Mouse (Mus musculus): ENCODE results near the gene Hesx1. TPM values are rescaled to one million over a fixed set of nuclear protein-coding genes. Genes with fewer than 3 reads are reported as not detected.
A peak's percentile ranks its signal among the peaks of the same experiment; 100 is the strongest.

Hesx1 gene
- total and polyA plus RNA-seq, 3 experiments = 1.9 to 4.3 (median 3.9) TPM

GRCm38 (mm10) chr14:27011561-27011960, 17.3 kb downstream of the Hesx1 start:
- Histone ChIP-seq H3K9me3 (replicated peaks; ENCODE audit: low read length) (no peaks in the 10 kb centered on the region), H3K27me3 (replicated peaks) (no peaks in the 10 kb centered on the region), H3K4me1 (ENCODE audit: control insufficient read depth in 1 of 2, insufficient read depth in 2 of 2) (no peaks in the 10 kb centered on the region; a peak in 1 of 4 replicates), H3K27ac (ENCODE audit: insufficient read depth, low read depth) (no peak overlapping the region), H3K79me2 (replicated peaks; ENCODE audit: control insufficient read depth, extremely low read depth, insufficient read depth, poor library complexity, severe bottlenecking) (no peaks in the 10 kb centered on the region), H3K36me3 (replicated peaks in 1 of 2; ENCODE audit: control insufficient read depth in 1 of 2, insufficient read depth in 1 of 2, low read length in 1 of 2) (no peaks in the 10 kb centered on the region), H3K4me2 (ENCODE audit: insufficient read depth, low read depth, poor library complexity, severe bottlenecking) (no peak overlapping the region), H3K4me3 (replicated peaks in 1 of 3; ENCODE audit: low read depth in 2 of 3, low read length in 2 of 3, poor library complexity in 1 of 3) (no peak overlapping the region), H3K9ac (ENCODE audit: insufficient read depth, low read depth) (no peak overlapping the region)
- no peak for TF ChIP-seq SMC3 (IDR thresholded peaks at IDR 0.05; ENCODE audit: low read depth, low read length)
- peak in 1 of 2 experiments; percentile 34; a peak in 2 of 4 replicates for TF ChIP-seq CTCF (conservative IDR thresholded peaks at IDR 0.05 in 1 of 2, IDR thresholded peaks at IDR 0.05 in 1 of 2; ENCODE audit: low read depth in 2 of 2, low read length in 2 of 2)
- dilution Hi-C loops (cut with MboI; ENCODE audit: extremely low pct_ligation_motif_present, extremely low pct_unique_long_range_greater_than_20kb, low sequenced_read_pairs) (no loop called here), in situ Hi-C loops (cut with MboI; ENCODE audit: low pct_ligation_motif_present, low pct_unique_long_range_greater_than_20kb, low sequenced_read_pairs) (loop anchor here (25.0 kb wide), 1 partner anchor 524 kb away; no protein-coding TSS in a partner anchor)
- DNase-seq (ENCODE audit: extremely low read depth) = no peak

GRCm38 (mm10) chr14:27013658-27014057, 19.4 kb downstream of the Hesx1 start:
- dilution Hi-C loops (cut with MboI; ENCODE audit: extremely low pct_ligation_motif_present, extremely low pct_unique_long_range_greater_than_20kb, low sequenced_read_pairs) = no loop called here
- in situ Hi-C loops (cut with MboI; ENCODE audit: low pct_ligation_motif_present, low pct_unique_long_range_greater_than_20kb, low sequenced_read_pairs) = loop anchor here (25.0 kb wide), 1 partner anchor 526 kb away; no protein-coding TSS in a partner anchor

GRCm38 (mm10) chr14:27017936-27018335, 23.7 kb downstream of the Hesx1 start:
- dilution Hi-C loops (cut with MboI; ENCODE audit: extremely low pct_ligation_motif_present, extremely low pct_unique_long_range_greater_than_20kb, low sequenced_read_pairs) = no loop called here
- H3K27ac ChIP-seq (ENCODE audit: insufficient read depth, low read depth) = no peak overlapping the region
- H3K9ac ChIP-seq (ENCODE audit: insufficient read depth, low read depth) = no peak overlapping the region
- H3K4me2 ChIP-seq (ENCODE audit: insufficient read depth, low read depth, poor library complexity, severe bottlenecking) = no peak overlapping the region
- in situ Hi-C loops (cut with MboI; ENCODE audit: low pct_ligation_motif_present, low pct_unique_long_range_greater_than_20kb, low sequenced_read_pairs) = loop anchor here (25.0 kb wide), 1 partner anchor 531 kb away; no protein-coding TSS in a partner anchor
- no peaks in the 10 kb centered on the region for H3K36me3 ChIP-seq (replicated peaks in 1 of 2; ENCODE audit: control insufficient read depth in 1 of 2, insufficient read depth in 1 of 2, low read length in 1 of 2)
- H3K9me3 ChIP-seq (replicated peaks; ENCODE audit: low read length) = peaks cover 2% of the 10 kb centered on the region
- no peaks in the 10 kb centered on the region for H3K79me2 ChIP-seq (replicated peaks; ENCODE audit: control insufficient read depth, extremely low read depth, insufficient read depth, poor library complexity, severe bottlenecking)
- no peak overlapping the region for H3K4me3 ChIP-seq (replicated peaks in 1 of 3; ENCODE audit: low read depth in 2 of 3, low read length in 2 of 3, poor library complexity in 1 of 3)
- TF ChIP-seq IRF4 (IDR thresholded peaks at IDR 0.05; ENCODE audit: low read depth, low read length) (peak; percentile 75), UBTF (IDR thresholded peaks at IDR 0.05; ENCODE audit: low read depth, low read length) (no peak), GABPA (IDR thresholded peaks at IDR 0.05; ENCODE audit: insufficient replicate concordance, low read depth, low read length) (no peak), BHLHE40 (IDR thresholded peaks at IDR 0.05; ENCODE audit: low read depth, low read length) (peak; percentile 39; the same call in 1 of the 2 replicates), ELF1 (IDR thresholded peaks at IDR 0.05; ENCODE audit: low read depth, low read length) (no peak), NRF1 (IDR thresholded peaks at IDR 0.05; ENCODE audit: low read depth, low read length) (no peak), EP300 (IDR thresholded peaks at IDR 0.05; ENCODE audit: low read length) (peak; percentile 56), KAT2A (IDR thresholded peaks at IDR 0.05; ENCODE audit: insufficient replicate concordance, low read length) (no peak)
- H3K27me3 ChIP-seq (replicated peaks) = no peaks in the 10 kb centered on the region
- H3K4me1 ChIP-seq (ENCODE audit: control insufficient read depth in 1 of 2, insufficient read depth in 2 of 2) = peaks cover 3 to 7% of the 10 kb centered on the region in 2 experiments; a peak in 3 of 4 replicates
- DNase-seq (ENCODE audit: extremely low read depth) = peak; percentile 24

More at GRCm38 (mm10) chr14:27013658-27014057, 19.4 kb downstream of the Hesx1 start:
- no peak for DNase-seq (ENCODE audit: extremely low read depth)
- peaks cover 2% of the 10 kb centered on the region for H3K9me3 ChIP-seq (replicated peaks; ENCODE audit: low read length)
- no peak overlapping the region for H3K4me2 ChIP-seq (ENCODE audit: insufficient read depth, low read depth, poor library complexity, severe bottlenecking)
- no peaks in the 10 kb centered on the region for H3K27me3 ChIP-seq (replicated peaks)
- H3K9ac ChIP-seq (ENCODE audit: insufficient read depth, low read depth) = no peak overlapping the region
- peaks cover 3 to 7% of the 10 kb centered on the region in 2 experiments; a peak in 3 of 4 replicates for H3K4me1 ChIP-seq (ENCODE audit: control insufficient read depth in 1 of 2, insufficient read depth in 2 of 2)
- no peak overlapping the region for H3K4me3 ChIP-seq (replicated peaks in 1 of 3; ENCODE audit: low read depth in 2 of 3, low read length in 2 of 3, poor library complexity in 1 of 3)
- H3K36me3 ChIP-seq (replicated peaks in 1 of 2; ENCODE audit: control insufficient read depth in 1 of 2, insufficient read depth in 1 of 2, low read length in 1 of 2) = no peaks in the 10 kb centered on the region
- H3K79me2 ChIP-seq (replicated peaks; ENCODE audit: control insufficient read depth, extremely low read depth, insufficient read depth, poor library complexity, severe bottlenecking) = no peaks in the 10 kb centered on the region
- no peak for TF ChIP-seq MEF2A (IDR thresholded peaks at IDR 0.05; ENCODE audit: borderline replicate concordance, low read depth, low read length)
- TF ChIP-seq BHLHE40 (IDR thresholded peaks at IDR 0.05; ENCODE audit: low read depth, low read length) = no peak
- TF ChIP-seq USF1 (IDR thresholded peaks at IDR 0.05; ENCODE audit: low read depth, low read length) = no peak
- no peak for TF ChIP-seq POLR2AphosphoS2 (IDR thresholded peaks at IDR 0.05; ENCODE audit: low read depth, low read length)
- no peak for TF ChIP-seq MAFK (IDR thresholded peaks at IDR 0.05; ENCODE audit: insufficient replicate concordance, low read length)
- no peak for TF ChIP-seq ELF1 (IDR thresholded peaks at IDR 0.05; ENCODE audit: low read depth, low read length)
- no peak for TF ChIP-seq MXI1 (IDR thresholded peaks at IDR 0.05; ENCODE audit: low read depth, low read length)
- TF ChIP-seq USF2 (conservative IDR thresholded peaks at IDR 0.05; ENCODE audit: low read depth, low read length) = no peak
- no peak for TF ChIP-seq NRF1 (IDR thresholded peaks at IDR 0.05; ENCODE audit: low read depth, low read length)
- TF ChIP-seq TBP (conservative IDR thresholded peaks at IDR 0.05; ENCODE audit: low read depth, low read length) = no peak
- no peak for TF ChIP-seq CHD2 (IDR thresholded peaks at IDR 0.05; ENCODE audit: low read length)
- TF ChIP-seq KAT2A (IDR thresholded peaks at IDR 0.05; ENCODE audit: insufficient replicate concordance, low read length) = no peak
- TF ChIP-seq JUN (IDR thresholded peaks at IDR 0.05; ENCODE audit: insufficient read depth, low read depth, low read length) = no peak
- TF ChIP-seq MYC (IDR thresholded peaks at IDR 0.05; ENCODE audit: low read depth, low read length) = no peak
- no peak for TF ChIP-seq E2F4 (IDR thresholded peaks at IDR 0.05; ENCODE audit: insufficient replicate concordance, low read depth, low read length)
- no peak for TF ChIP-seq RCOR1 (conservative IDR thresholded peaks at IDR 0.05; ENCODE audit: low read depth, low read length)
- no peak for TF ChIP-seq HCFC1 (IDR thresholded peaks at IDR 0.05; ENCODE audit: low read depth, low read length)
- TF ChIP-seq MAZ (IDR thresholded peaks at IDR 0.05; ENCODE audit: low read depth, low read length) = no peak
- no peak overlapping the region for H3K27ac ChIP-seq (ENCODE audit: insufficient read depth, low read depth)
